Mouse (Mus musculus): ENCODE measurements around the gene Lmna.
A peak's percentile ranks its signal among the peaks of the same experiment; 100 is the strongest.

Gene Lmna

DNA sequence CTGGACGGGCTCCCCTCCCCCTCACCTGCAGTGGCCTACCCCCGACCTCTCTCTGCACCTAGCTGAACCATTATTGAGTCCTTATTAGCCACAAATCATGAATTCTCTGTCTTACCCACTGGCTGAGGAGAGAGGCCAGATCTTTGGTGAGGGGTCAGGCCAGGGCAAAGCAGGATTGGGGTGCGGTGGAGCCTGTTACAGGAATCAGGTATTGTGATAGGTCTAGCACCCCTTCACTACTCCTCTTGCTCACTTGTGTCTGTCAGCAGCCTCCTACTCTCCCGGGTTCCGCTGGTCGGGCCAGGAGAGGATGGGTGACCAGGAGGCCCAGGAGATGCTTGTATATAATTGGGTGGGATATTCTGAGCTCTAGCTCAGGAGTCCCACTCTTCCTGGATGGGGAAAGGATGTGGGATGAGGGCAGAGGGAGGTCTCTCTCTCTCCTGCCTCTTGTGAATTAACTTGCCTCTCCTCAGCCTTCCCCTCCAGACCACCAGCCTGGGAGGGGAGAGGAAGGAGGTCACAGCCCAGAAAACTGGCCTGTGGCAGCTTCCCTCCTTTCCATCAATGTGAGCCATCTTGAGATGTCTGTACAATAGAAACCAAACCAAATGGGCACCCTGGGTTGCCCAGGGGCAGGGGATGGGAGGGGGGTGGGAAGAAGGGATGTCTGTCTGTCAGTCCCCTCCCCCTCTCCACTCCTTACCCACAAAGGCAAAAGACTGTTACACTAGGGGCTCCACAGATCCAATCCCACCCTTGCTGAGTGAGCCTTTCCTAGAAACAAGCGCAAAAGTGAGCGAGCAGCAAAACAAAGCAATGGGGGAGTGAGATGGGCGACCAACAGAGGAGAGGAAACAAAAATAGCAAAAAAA is 28.8 kb upstream of the Lmna start:
- DNase-seq (ENCODE audit: low read depth): no peak

DNA sequence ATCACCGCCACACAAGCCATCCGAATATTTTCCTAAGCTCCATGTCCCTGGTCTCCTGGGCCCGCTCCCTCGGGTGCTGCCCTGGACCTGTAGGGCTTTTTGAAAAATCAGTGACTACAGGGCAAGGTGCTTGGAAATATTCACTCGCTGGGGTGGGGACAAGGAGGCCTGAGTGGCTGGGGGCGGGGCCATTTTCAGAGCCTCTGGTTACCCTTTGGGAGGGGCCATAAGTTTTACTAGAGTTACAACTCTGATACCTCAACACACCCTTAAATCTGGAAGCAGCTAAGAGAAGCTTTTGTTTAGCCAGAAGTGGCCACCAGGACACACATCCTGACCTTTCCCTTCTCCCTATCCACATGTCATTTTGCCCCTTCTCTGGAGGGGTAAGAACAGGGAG is 27.4 kb upstream of the Lmna start:
- no peak for DNase-seq (ENCODE audit: low read depth)

DNA sequence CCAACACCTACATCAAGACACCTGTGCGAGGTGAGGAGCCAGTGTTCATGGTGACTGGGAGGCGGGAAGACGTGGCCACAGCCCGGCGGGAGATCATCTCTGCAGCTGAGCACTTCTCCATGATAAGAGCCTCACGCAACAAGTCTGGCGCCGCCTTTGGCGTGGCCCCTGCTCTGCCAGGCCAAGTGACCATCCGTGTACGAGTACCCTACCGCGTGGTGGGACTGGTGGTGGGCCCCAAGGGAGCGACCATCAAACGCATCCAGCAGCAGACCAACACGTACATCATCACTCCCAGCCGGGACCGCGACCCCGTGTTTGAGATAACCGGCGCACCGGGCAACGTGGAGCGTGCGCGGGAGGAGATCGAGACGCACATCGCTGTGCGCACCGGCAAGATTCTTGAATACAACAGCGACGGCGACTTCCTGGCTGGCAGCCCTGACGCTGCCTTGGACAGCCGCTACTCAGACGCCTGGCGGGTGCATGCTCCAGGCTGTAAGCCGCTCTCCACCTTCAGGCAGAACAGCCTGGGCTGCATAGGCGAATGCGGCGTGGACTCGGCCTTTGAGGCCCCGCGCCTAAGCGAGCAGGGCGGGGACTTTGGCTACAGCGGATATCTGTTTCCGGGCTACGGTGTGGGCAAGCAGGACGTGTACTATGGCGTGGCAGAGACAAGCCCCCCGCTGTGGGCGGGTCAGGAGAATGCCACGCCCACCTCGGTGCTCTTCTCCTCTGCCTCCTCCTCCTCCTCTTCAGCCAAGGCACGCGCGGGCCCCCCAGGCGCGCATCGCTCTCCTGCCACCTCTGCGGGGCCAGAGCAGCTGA is 26.6 kb upstream of the Lmna start:
- DNase-seq (ENCODE audit: low read depth): no peak

GRCm38 (mm10) chr3:88535527-88535926 is 25.8 kb upstream of the Lmna start:
- DNase-seq (ENCODE audit: low read depth): no peak

- DNase-seq (ENCODE audit: low read depth): no peak
These were observed 25.2 kb upstream of the Lmna start for GRCm38 (mm10) chr3:88535005-88535404.

- DNase-seq (ENCODE audit: low read depth): no peak
These were observed 23.9 kb upstream of the Lmna start for GRCm38 (mm10) chr3:88533706-88534105.

DNA sequence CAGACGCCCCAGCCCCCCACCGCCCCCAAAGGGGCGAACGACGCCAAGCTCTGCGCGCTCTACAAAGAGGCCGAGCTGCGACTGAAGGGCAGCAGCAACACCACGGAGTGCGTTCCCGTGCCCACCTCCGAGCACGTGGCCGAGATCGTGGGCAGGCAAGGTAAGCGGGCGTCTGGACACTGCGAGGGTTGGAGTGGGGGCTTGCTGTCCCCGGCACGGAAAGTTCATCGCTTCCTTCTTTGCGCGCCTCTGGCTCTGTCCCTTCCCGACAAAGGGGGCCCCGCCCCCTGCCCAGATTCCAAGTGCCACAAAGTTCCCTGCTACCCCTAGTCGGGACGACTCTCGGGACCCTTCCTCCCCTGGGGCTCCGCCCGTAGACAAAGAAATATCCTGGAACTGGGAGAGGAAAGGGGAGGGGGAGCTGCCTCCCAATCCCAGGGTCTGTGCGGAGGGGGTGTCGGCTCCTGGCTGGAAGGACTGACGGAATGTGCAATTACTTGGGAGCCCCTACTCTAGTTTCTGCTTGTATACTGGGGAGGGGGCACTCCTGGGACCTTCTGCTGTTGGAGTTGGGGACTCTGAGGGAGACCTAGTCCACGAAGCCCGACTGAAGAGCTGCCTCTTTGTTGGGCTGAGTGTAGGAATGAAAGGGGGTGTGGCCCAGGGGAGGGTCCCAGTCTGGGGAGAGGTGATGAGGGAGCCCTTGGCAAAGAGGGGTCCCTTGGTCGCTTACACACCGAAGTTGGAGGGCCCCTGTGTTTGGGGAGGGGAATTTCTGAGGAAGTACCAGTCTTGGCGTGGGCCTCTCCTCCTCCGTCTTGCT is 23.1 kb upstream of the Lmna start:
- no peak for DNase-seq (ENCODE audit: low read depth)

- no peak for DNase-seq (ENCODE audit: low read depth)
These were observed 22.5 kb upstream of the Lmna start, which contains the start of gene Mex3a for GRCm38 (mm10) chr3:88532299-88532674. Mex3a (plus strand) TSS chr3:88532395.

GRCm38 (mm10) chr3:88531348-88532298 is 21.9 kb upstream of the Lmna start:
- peak; percentile 82 for DNase-seq (ENCODE audit: low read depth)

DNA sequence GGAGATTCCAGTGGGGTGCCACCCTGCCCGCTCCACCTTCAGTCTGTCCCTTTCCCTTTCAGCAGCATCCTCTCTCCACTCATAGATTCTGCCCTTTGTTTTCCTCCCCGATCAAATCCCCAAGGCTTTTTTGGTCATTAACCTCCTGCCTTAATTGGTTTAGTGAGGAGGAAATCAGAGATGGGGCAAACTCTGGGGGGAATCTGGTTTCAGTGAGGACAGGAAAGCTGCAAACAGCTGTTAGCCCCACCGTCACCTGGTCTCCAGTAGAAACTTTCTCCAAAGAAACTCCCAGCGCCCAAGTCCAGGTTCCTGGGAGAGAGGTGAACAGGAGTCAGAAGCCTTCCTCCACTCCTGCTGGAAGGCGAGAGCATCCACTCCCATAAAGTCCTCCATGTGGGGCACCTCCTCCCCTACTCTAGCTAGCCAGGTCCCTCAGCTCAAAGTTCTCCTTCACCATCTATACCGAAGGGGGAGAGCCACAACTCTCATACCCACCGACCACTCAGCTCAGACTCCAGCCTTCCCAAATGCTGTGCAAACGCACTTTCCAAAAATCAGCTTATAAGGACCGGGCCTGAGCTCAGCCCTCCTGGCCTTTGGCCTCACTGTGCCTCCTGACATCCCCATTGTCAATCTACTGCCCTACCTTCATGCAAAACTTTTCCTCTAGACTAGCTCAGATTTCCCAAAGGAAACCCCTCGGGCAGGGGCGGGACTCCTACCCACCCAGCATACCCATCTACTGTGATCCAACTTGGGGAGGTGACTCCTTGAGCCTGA is 20.5 kb upstream of the Lmna start:
- no peak for DNase-seq (ENCODE audit: low read depth)

- no peak for DNase-seq (ENCODE audit: low read depth)
These were observed 19.6 kb upstream of the Lmna start for GRCm38 (mm10) chr3:88529204-88530000.

DNA sequence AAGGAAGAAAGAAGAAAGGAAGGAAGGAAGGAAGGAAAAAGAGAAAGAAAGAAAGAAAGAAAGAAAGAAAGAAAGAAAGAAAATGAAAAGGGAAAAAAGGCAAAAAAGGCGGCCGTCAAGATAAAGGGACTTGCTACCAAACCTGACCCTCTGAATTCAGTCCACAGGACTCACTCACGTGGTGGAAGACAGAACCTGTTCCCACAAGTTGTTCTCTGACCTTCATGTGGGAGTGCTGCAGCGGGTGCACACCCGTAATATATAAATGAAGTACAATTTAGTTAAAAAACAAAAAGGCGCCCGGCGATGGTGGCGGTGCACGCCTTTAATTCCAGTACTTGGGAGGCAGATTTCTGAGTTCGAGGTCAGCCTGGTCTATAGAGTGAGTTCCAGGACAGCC is 18.9 kb upstream of the Lmna start:
- no peak for DNase-seq (ENCODE audit: low read depth)

DNA sequence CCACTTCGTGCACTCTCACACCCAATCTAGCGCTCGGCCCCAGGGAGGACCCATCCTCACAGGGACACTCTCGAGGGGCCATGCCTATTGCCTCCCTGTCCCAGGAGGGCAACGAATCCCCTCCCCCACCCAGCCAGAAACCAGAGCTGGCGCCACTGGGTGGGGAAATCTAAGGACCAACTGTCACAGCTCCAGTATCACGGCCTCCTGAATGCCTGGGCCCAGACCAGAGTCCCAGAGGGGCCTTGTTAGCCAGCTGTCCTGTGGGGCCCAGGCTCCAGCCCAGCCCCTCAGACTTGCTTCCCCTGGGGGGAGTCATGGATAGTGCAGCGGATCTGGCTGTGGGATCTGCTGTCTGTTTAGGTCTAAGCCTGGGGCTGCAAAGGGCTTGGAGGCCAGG is 17.8 kb upstream of the Lmna start:
- DNase-seq (ENCODE audit: low read depth): no peak

DNA sequence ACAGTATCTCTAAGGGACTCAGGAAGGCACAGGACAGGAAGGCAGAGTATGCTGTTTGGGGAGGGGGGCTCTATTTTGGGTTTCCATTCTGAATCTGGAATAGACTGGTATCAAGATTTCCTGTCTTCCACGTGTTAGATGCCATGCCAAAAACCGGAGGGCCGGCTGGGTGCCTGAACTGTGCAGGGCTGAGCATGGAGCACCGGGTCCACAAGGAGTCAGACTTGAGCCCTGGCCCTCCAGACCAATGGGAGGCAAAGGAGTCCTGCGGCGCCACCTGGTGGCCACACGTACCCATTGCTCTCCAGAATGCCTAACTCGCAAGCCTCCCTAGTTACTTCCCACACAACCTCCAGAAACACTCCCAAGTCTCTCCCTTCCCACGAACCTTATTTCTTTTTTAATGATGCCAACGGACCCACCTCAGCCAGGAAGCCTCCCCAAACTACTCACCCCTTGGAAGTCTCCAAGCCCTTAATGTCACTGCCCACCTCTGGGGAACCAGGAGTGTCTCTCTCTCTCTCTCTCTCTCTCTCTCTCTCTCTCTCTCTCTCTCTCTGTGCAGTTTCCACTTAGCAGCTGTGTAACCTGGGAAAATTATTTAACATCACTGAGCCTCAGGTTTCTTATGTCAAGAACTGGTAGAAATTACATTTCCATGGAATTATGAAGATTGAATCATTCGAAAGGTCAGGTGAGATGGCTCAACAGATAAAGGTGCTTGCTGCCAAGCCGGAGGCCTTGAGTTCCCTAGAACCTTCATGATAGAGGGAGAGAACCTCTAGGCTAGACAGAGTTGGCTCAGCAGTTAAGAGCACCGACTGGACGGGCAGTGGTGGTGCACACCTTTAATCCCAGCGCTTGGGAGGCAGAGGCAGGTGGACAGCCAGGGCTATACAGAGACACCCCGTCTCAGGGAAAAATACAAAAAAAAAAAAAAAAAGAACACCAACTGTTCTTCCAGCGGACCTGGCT is 16.7 kb upstream of the Lmna start:
- DNase-seq (ENCODE audit: low read depth): peak; percentile 92

- no peak for DNase-seq (ENCODE audit: low read depth)
These were observed 15.3 kb upstream of the Lmna start for GRCm38 (mm10) chr3:88525021-88525420.

DNA sequence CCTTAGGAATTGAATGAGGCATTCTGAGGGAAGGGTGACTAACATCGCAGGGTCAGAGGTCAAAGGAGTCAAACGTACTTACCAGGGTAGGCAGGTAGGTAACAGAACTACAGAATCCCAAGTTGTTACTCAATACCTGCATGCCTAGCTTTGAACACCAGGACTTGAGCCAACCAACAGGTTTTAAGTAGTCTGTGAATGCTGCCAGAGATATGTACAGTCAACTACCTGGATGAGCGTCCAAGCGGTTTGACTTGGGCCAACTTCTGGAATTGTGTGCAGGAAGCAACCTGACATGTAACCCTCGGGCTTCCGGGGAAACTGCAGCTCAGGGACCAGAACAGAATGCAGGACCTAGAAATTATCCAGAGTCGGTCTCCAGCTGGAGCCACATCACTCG is 13.3 kb upstream of the Lmna start:
- no peak for DNase-seq (ENCODE audit: low read depth)

GRCm38 (mm10) chr3:88521803-88522331 is 12.1 kb upstream of the Lmna start:
- DNase-seq (ENCODE audit: low read depth): peak; percentile 88

DNA sequence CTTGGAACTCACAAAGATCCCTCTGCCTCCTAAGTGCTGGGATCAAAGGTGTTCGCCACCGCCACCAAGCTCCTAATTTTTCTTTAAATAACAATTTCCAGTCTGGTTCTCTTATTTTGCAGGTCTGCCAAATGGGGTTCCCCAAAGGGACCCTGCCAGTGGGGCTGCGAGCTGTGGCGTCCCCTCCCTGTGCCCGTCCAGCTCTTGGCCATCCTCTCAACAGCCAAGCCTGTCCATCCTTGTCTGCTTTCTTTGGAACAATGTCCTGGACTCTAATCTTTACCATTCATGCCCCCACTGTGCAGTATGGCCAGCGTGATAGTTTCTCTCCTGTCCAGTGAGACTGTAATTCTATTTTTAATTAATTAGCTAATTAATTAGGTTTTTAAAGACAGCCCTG is 11.4 kb upstream of the Lmna start:
- DNase-seq (ENCODE audit: low read depth): no peak

Measured in naive thymus-derived CD4-positive, alpha-beta T cell, adult 2 months (primary cell).